Mouse (Mus musculus) embryonic fibroblast, embryonic 13.5 days (primary cell): ENCODE measurements around the gene Eps8l2.

ENCODE experiments used
- CTCF ChIP-seq: IDR thresholded peaks from 2 replicates; pipeline ENCODE4 v1.5.1; 2011; ENCODE audit warnings: mild to moderate bottlenecking, control low read depth, low read length, moderate library complexity, borderline replicate concordance; ENCODE audit not compliant: insufficient read depth
- POLR2A ChIP-seq: IDR thresholded peaks from 2 replicates; pipeline ENCODE4 v1.6.1; 2011; ENCODE audit warnings: low read depth, mild to moderate bottlenecking, control low read depth, low read length, moderate library complexity

DNA sequence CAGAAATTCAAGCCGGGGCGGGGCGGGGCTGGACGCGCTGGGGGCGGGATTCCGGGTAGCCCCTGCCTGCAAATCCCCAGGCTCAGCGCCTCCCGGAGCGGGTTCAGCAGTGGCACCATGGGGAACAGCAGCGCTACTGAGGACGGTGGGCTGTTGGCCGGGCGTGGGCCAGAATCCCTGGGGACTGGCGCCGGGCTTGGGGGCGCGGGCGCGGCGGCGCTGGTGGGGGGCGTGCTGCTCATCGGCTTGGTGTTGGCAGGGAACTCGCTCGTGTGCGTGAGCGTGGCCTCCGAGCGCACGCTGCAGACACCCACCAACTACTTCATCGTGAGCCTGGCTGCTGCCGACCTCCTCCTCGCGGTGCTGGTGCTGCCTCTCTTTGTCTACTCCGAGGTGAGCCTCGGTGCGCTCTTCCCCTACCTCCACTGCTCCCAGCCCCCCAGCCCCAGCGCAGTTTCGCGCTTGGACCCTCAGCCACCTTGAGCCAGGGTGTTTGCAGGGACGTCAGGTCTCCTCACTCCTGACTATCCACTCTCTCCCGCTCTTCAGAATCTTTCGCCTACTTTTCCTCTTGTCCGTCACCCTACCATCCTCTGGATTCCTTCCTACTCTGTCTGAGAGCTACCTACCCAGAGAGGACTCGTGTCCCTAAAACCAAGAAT lies 46.6 kb upstream of the Eps8l2 start, which contains the start of gene Drd4:
- TF ChIP-seq CTCF (no peak), POLR2A (no peak)
